ENCODE assay signal across 11 mouse cellular contexts in genomic region chr3:131921161-131921560, GRCm38 (mm10).
A peak's percentile ranks its signal among the peaks of the same experiment; 100 is the strongest.
DNase-seq lines count a peak whose midpoint lies in the region; ATAC-seq and TF ChIP-seq lines count a peak whose summit lies in the region.
"Had no signal": no experiment of that assay in that cellular context is flagged by ENCODE, and none has a peak within 500 bp of the region (broad histone marks: within the 10 kb centered on the region; RNA-seq: fewer than 3 reads in every experiment).

No protein-coding gene starts in this region.

- no peak for ATAC-seq in heart, postnatal 0 days (ENCODE audit: insufficient read depth, low read depth)
- ATAC-seq in stomach, postnatal 0 days (ENCODE audit: low FRiP score, low TSS enrichment) = no peak

- H3K4me3 ChIP-seq in heart, postnatal 0 days (ENCODE audit: low read depth, low read length) = no peak overlapping the region
- no peak overlapping the region for H3K4me3 ChIP-seq in stomach, postnatal 0 days (ENCODE audit: low read depth, low read length)
- H3K4me3 ChIP-seq: forebrain, embryonic 12.5 days had no signal

- H3K9me3 ChIP-seq in heart, postnatal 0 days (replicated peaks; ENCODE audit: control insufficient read depth, low read length) = no peaks in the 10 kb centered on the region
- no peaks in the 10 kb centered on the region for H3K9me3 ChIP-seq in stomach, postnatal 0 days (ENCODE audit: control insufficient read depth, low read length)
- H3K9me3 ChIP-seq: forebrain, embryonic 12.5 days had no signal

- no peaks in the 10 kb centered on the region for H3K36me3 ChIP-seq in heart, postnatal 0 days (replicated peaks; ENCODE audit: control insufficient read depth, insufficient read depth, low read length)
- H3K36me3 ChIP-seq in stomach, postnatal 0 days (ENCODE audit: control insufficient read depth, insufficient read depth, low read length) = no peaks in the 10 kb centered on the region
- H3K36me3 ChIP-seq: forebrain, embryonic 12.5 days had no signal

- intact Hi-C loops in heart, postnatal 25 days (cut with DNase I) = no loop called here

- H3K4me1 ChIP-seq in heart, postnatal 0 days (ENCODE audit: control insufficient read depth, insufficient read depth) = no peaks in the 10 kb centered on the region
- H3K4me1 ChIP-seq in stomach, postnatal 0 days (replicated peaks; ENCODE audit: control insufficient read depth, insufficient read depth) = no peaks in the 10 kb centered on the region
- H3K4me1 ChIP-seq: forebrain, embryonic 12.5 days had no signal

- no peak overlapping the region for H3K27ac ChIP-seq in heart, postnatal 0 days (ENCODE audit: low read depth)
- H3K27ac ChIP-seq in stomach, postnatal 0 days (replicated peaks) = no peak overlapping the region
- H3K27ac ChIP-seq: forebrain, embryonic 12.5 days; macrophage had no signal

- peak; percentile 13; the same call in 1 of the 2 replicates for TF ChIP-seq CTCF in heart, postnatal 0 days (IDR thresholded peaks at IDR 0.05; ENCODE audit: low read depth)
- peak; percentile 49 for TF ChIP-seq CTCF in stomach, postnatal 0 days (IDR thresholded peaks at IDR 0.05; ENCODE audit: low read depth)

- H3K9ac ChIP-seq in heart, postnatal 0 days (replicated peaks; ENCODE audit: low read depth, low read length) = no peak overlapping the region
- H3K9ac ChIP-seq in stomach, postnatal 0 days (ENCODE audit: low read length) = no peak overlapping the region
- H3K9ac ChIP-seq: forebrain, embryonic 12.5 days had no signal

- no peak for DNase-seq in heart, postnatal 0 days (ENCODE audit: low spot score)
- no peak for DNase-seq in heart, postnatal 25 days (ENCODE audit: low spot score)
- peak; percentile 6 for DNase-seq in right cerebral cortex, postnatal 14 days
- no peak for DNase-seq in right cerebral cortex, adult 2 months (ENCODE audit: low spot score in 2 of 2)
- DNase-seq in brain, adult 2 months (ENCODE audit: low read depth, low spot score) = peak; percentile 12
- no peak for DNase-seq in stomach, postnatal 0 days (ENCODE audit: low spot score)
- DNase-seq in yolk sac, embryonic 10.5 days (ENCODE audit: low spot score) = no peak
- DNase-seq in right cerebral cortex, adult 18-20 months = no peak
- DNase-seq: thymus, postnatal 14 days had no signal

- TF ChIP-seq EP300 in heart, postnatal 0 days (IDR thresholded peaks at IDR 0.05; ENCODE audit: low read depth) = no peak
- TF ChIP-seq EP300 in stomach, postnatal 0 days (optimal IDR thresholded peaks at IDR 0.05) = no peak

- WGBS in heart, postnatal 0 days = 80% methylated on average over 6 of the region's 6 CpGs
- 89% methylated on average over 6 of the region's 6 CpGs for WGBS in stomach, postnatal 0 days

- no peak overlapping the region for H3K4me2 ChIP-seq in heart, postnatal 0 days (ENCODE audit: low read depth, low read length)
- H3K4me2 ChIP-seq in stomach, postnatal 0 days (replicated peaks; ENCODE audit: low read depth) = no peak overlapping the region
- H3K4me2 ChIP-seq: forebrain, embryonic 12.5 days had no signal

- H3K27me3 ChIP-seq in heart, postnatal 0 days (ENCODE audit: control insufficient read depth, insufficient read depth, low read length) = no peaks in the 10 kb centered on the region
- H3K27me3 ChIP-seq in stomach, postnatal 0 days (ENCODE audit: control insufficient read depth, insufficient read depth, low read length) = no peaks in the 10 kb centered on the region
- H3K27me3 ChIP-seq: forebrain, embryonic 12.5 days had no signal

Comparison
In these comparisons a context has a peak if more than half of its experiments do, and no peak if none do; other contexts are left out.
1. DNase-seq: peak in right cerebral cortex, postnatal 14 days (single experiment) and brain, adult 2 months (single experiment); none in heart, postnatal 0 days (single experiment), heart, postnatal 25 days (single experiment), right cerebral cortex, adult 2 months (0 of 2), stomach, postnatal 0 days (single experiment), yolk sac, embryonic 10.5 days (single experiment) and right cerebral cortex, adult 18-20 months (single experiment).